Mouse (Mus musculus): ENCODE measurements around the gene Hist1h2ag.
"Not testable (repeated sequence)": the region's sequence is repeated elsewhere in the genome, so short reads cannot be mapped to it uniquely, and the experiment has no call there.

Gene Hist1h2ag

GRCm38 (mm10) chr13:22042568-22043502 is at the start of gene Hist1h2ag, which contains the start of gene Hist1h2bj:
TSS of gene Hist1h2ag (minus strand) at chr13:22042944.
TSS of gene Hist1h2bj (plus strand) at chr13:22043214.
- DNase-seq (ENCODE audit: low spot score) = peak; percentile 95

- not testable (repeated sequence) for DNase-seq (ENCODE audit: low spot score)
Measured at GRCm38 (mm10) chr13:22084140-22084539, 41.4 kb upstream of the Hist1h2ag start, which contains the start of gene Vmn1r188. TSS of gene Vmn1r188 (plus strand) at chr13:22084440.

- no peak for DNase-seq (ENCODE audit: low spot score)
Measured at GRCm38 (mm10) chr13:22063468-22063867, 20.7 kb upstream of the Hist1h2ag start.

- no peak for DNase-seq (ENCODE audit: low spot score)
Measured at GRCm38 (mm10) chr13:22061422-22061821, 18.7 kb upstream of the Hist1h2ag start.

GRCm38 (mm10) chr13:22053754-22054153 is 11.0 kb upstream of the Hist1h2ag start:
- no peak for DNase-seq (ENCODE audit: low spot score)

- no peak for DNase-seq (ENCODE audit: low spot score)
Measured at GRCm38 (mm10) chr13:22051523-22051859, 8.7 kb upstream of the Hist1h2ag start.

- DNase-seq (ENCODE audit: low spot score) = peak; percentile 90
Measured at GRCm38 (mm10) chr13:22050591-22051522, 8.1 kb upstream of the Hist1h2ag start.

GRCm38 (mm10) chr13:22049737-22050440 is 7.1 kb upstream of the Hist1h2ag start:
- peak; percentile 57 for DNase-seq (ENCODE audit: low spot score)

GRCm38 (mm10) chr13:22049041-22049440 is 6.3 kb upstream of the Hist1h2ag start:
- no peak for DNase-seq (ENCODE audit: low spot score)

- no peak for DNase-seq (ENCODE audit: low spot score)
Measured at GRCm38 (mm10) chr13:22045311-22045710, 2.6 kb upstream of the Hist1h2ag start.

- no peak for DNase-seq (ENCODE audit: low spot score)
Measured at GRCm38 (mm10) chr13:22044432-22045155, 1.9 kb upstream of the Hist1h2ag start.

GRCm38 (mm10) chr13:22043503-22044431 is 1.0 kb upstream of the Hist1h2ag start:
- DNase-seq (ENCODE audit: low spot score) = peak; percentile 72

- DNase-seq (ENCODE audit: low spot score) = peak; percentile 49
Measured at GRCm38 (mm10) chr13:22041651-22042567, 835 bp downstream of the Hist1h2ag start.

- peak; percentile 99 for DNase-seq (ENCODE audit: low spot score)
Measured at GRCm38 (mm10) chr13:22041142-22041536, 1.6 kb downstream of the Hist1h2ag start, which contains the start of gene Hist1h4i. TSS of gene Hist1h4i (minus strand) at chr13:22041362.

GRCm38 (mm10) chr13:22040464-22041141 is 2.1 kb downstream of the Hist1h2ag start:
- DNase-seq (ENCODE audit: low spot score) = no peak

GRCm38 (mm10) chr13:22039951-22040463 is 2.7 kb downstream of the Hist1h2ag start:
- DNase-seq (ENCODE audit: low spot score) = no peak

GRCm38 (mm10) chr13:22039364-22039763 is 3.4 kb downstream of the Hist1h2ag start:
- no peak for DNase-seq (ENCODE audit: low spot score)

- DNase-seq (ENCODE audit: low spot score) = no peak
Measured at GRCm38 (mm10) chr13:22037415-22037814, 5.3 kb downstream of the Hist1h2ag start.

Data from testis, postnatal 14 days (tissue).